Mouse (Mus musculus) adrenal gland, adult (tissue): Measurements from ENCODE around the gene Thg1l.
A peak's percentile ranks its signal among the peaks of the same experiment; 100 is the strongest.

Source experiments
- DNase-seq, 2 experiments: peaks; one replicate each; pipeline ENCODE4 v3.0.0; 2022 to 2023; ENCODE audit warnings: low spot score in 1 of 2; ENCODE audit not compliant: inconsistent age in 2 of 2

The Thg1l gene

GRCm38 (mm10) chr11:45955127-45955627 lies at the start of gene Thg1l:
Thg1l (minus strand) TSS chr11:45955494.
- peak; percentile 92 to 98 for DNase-seq

- DNase-seq = no peak
Observed at GRCm38 (mm10) chr11:45992087-45992486, 36.8 kb upstream of the Thg1l start.

GRCm38 (mm10) chr11:45991604-45992003 lies 36.3 kb upstream of the Thg1l start:
- peak; percentile 27 to 45 for DNase-seq

- DNase-seq = no peak
Observed at GRCm38 (mm10) chr11:45980893-45981253, 25.6 kb upstream of the Thg1l start.

- peak; percentile 66 to 76 for DNase-seq
Observed at GRCm38 (mm10) chr11:45979946-45980892, 24.9 kb upstream of the Thg1l start, which contains the start of gene Sox30. Sox30 (plus strand) TSS chr11:45980310.

- DNase-seq = no peak
Observed at GRCm38 (mm10) chr11:45976061-45976460, 20.8 kb upstream of the Thg1l start.

GRCm38 (mm10) chr11:45974466-45974865 lies 19.2 kb upstream of the Thg1l start:
- DNase-seq = peak in 1 of 2 experiments; percentile 36

GRCm38 (mm10) chr11:45973635-45974034 lies 18.3 kb upstream of the Thg1l start:
- no peak for DNase-seq

- no peak for DNase-seq
Observed at GRCm38 (mm10) chr11:45968466-45968865, 13.2 kb upstream of the Thg1l start.

- peak in 1 of 2 experiments; percentile 65 for DNase-seq
Observed at GRCm38 (mm10) chr11:45966896-45967295, 11.6 kb upstream of the Thg1l start.

GRCm38 (mm10) chr11:45960003-45960402 lies 4.7 kb upstream of the Thg1l start:
- no peak for DNase-seq

- peak in 1 of 2 experiments; percentile 59 for DNase-seq
Observed at GRCm38 (mm10) chr11:45959598-45959997, 4.3 kb upstream of the Thg1l start.

- no peak for DNase-seq
Observed at GRCm38 (mm10) chr11:45947491-45947890, 7.8 kb downstream of the Thg1l start.

GRCm38 (mm10) chr11:45946796-45947195 lies 8.5 kb downstream of the Thg1l start:
- no peak for DNase-seq

- DNase-seq = peak; percentile 97 to 99
Observed at GRCm38 (mm10) chr11:45944643-45945156, 10.6 kb downstream of the Thg1l start, which contains the start of gene Lsm11. Lsm11 (minus strand) TSS chr11:45944935.

- DNase-seq = peak; percentile 36 to 74
Observed at GRCm38 (mm10) chr11:45943891-45944642, 11.2 kb downstream of the Thg1l start.

GRCm38 (mm10) chr11:45943108-45943705 lies 12.1 kb downstream of the Thg1l start:
- DNase-seq = peak; percentile 34 to 75

- DNase-seq = peak; percentile 70 to 83
Observed at GRCm38 (mm10) chr11:45942281-45942680, 13.0 kb downstream of the Thg1l start.

- DNase-seq = peak in 1 of 2 experiments; percentile 65
Observed at GRCm38 (mm10) chr11:45938917-45939316, 16.4 kb downstream of the Thg1l start.

- DNase-seq = no peak
Observed at GRCm38 (mm10) chr11:45937478-45937877, 17.8 kb downstream of the Thg1l start.

GRCm38 (mm10) chr11:45932771-45933170 lies 22.5 kb downstream of the Thg1l start:
- no peak for DNase-seq
